Mouse (Mus musculus) B cell, adult 2 months (primary cell): ENCODE data around the gene Atp6v1g1.

Experiments
- DNase-seq, 2 experiments: peaks; one replicate each; pipeline ENCODE4 v3.0.0; 2022

Gene Atp6v1g1

GRCm38 (mm10) chr4:63544494-63545230, at the start of gene Atp6v1g1:
Gene Atp6v1g1 (plus strand): TSS chr4:63544772.
- peak; percentile 92 to 93 for DNase-seq

DNA sequence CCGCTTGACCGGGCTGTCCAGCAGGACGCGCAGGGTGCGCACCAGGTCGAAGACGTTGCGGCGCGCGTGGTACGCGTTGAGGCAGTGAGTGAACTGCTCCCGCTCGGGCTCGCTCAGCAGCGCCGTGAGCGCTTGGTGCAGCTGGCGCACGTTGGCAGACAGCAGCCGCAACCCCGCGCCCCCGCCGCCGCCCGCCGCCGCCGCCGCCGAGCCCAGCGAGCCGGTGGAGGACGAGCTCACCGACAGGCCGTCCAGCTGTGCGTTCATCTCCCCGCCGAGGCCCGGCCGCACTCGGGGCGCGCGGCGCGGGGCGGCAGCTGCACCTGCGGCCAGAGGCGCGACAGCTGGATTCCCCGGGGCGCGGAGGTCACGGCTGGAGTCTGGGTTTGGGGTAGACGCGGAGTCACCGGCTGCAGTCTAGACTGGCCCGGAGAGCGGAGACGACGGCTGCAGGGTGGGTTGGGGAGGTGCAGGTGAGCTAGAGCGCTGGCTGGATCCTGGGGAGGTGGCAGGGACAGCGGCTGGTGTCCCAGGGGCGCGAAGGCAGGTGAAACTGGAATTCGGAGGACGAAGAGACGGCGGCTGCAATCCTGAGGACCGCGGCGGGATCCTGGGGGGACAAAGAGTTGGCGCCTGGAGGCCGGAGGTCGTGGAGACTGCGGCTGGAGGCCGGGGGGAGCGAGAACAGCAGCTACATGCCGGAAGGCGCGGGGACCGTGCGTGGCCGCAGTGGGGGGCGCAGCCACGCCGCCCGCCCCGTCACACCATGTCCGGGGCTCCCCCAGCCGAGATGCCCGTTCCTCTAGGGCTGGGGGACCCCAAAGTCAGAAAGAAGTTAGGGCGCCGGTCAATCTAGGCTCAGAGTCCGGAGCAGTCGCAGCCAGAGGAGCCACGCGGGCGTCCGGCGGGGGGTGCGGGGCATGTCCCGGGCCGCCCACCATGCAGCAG, 49.3 kb upstream of the Atp6v1g1 start:
- DNase-seq, result peak; percentile 61 to 67

DNA sequence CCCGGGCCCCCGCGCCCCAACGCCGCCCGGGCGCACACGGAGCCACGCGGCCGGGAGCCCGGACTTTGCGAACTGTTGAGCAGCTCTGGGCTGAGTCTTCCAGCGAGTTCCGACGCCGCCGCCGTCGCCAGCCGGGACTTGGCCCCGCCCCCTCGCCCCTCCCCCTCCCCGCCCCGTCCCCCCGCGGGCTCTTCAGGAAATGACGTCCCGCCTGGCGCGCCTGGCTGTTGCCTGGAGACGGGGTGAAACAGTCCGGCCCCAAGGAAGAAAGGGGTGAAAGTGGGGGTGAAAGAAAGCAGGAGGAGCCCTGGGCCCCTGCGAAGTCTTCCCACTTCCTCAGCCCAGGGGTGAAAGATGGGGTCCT, 48.7 kb upstream of the Atp6v1g1 start, which contains the start of gene Whrn:
Gene Whrn (minus strand): TSS at position 77 of the 364 bp plus-strand sequence.
- peak; percentile 76 to 78 for DNase-seq

DNA sequence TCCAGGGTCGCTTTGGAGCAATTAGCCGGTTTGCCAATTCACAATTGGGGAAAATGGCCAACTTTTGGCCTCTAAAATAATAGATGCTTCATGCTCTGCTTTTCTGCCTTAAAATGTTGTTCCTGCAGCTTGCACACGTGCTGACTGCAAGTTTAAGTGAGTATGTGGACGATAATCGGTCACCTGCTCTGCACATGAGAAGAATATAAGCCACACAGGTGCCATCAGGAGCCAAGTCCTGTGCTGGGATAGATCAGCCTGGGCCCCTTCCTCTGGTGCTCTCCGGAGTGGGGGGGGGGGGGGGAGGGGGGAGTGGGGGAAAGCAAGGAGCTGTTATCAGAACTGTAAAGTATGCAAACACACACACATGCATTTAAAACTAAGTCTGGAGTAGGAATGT, 48.3 kb upstream of the Atp6v1g1 start:
- no peak for DNase-seq

DNA sequence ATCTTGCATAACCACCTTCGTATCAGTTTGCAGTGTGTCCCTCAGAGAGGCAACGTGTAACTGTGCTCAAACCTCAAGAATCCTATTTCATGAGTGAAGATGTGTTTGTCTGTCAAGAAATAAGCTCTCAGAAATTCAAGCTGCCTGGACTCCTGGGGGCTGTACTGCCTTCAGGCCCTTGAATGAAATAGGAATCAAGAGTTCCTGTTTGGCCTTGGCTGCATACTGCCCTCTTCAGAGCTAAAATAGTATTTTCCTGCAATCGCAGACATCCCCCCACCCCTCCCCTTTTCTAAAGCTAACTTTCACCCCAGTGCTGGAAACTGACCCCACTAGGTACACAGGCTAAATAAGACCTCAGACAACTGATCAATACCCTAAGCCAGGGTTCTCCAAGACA, 46.2 kb upstream of the Atp6v1g1 start:
- peak in 1 of 2 experiments; percentile 24 for DNase-seq

DNA sequence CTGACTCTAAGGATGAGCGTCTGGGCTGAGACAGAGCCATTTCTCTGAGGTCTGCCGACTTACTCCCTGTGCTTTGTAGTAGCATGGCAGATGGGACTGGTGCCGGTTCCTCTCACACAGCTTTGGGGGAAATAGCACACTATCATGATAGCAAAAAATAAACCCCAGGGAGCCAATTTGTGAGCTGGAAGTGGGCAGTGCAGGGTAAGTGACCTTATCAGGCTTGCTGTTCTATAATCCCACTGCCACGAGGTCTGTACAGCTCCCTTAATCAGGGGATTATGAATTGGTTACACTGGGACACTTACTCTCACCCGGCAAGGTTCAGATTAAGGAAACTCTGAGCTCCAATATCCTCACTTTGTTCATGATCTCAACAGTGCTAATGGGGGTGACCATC, 43.5 kb upstream of the Atp6v1g1 start:
- DNase-seq, result no peak

DNA sequence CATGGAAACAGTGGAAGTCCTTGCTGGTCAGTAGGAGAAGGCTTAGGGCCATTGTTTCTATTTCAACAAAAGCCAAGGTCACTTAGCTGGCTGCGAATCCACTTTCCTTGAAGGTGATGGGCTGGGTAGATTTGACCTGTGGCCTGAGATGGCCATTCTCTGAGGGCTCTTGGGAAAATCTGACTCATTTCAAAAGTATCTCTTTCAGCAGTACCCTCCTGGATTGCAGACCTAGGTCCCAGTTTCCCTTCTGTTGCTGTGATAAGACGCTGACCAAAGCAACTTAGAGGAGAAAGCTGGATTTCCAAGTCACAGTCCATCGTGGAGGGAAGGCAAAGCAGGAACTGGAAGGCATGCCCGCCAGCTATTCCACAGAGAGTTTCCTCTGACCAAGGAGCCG, 40.6 kb upstream of the Atp6v1g1 start:
- no peak for DNase-seq

- no peak for DNase-seq
Observed at GRCm38 (mm10) chr4:63507478-63507877, 37.1 kb upstream of the Atp6v1g1 start.

GRCm38 (mm10) chr4:63508232-63508631, 36.3 kb upstream of the Atp6v1g1 start:
- peak; percentile 94 for DNase-seq

- DNase-seq, result no peak
Observed at GRCm38 (mm10) chr4:63512921-63513320, 31.7 kb upstream of the Atp6v1g1 start.

GRCm38 (mm10) chr4:63514454-63514984, 30.1 kb upstream of the Atp6v1g1 start:
- DNase-seq, result no peak

DNA sequence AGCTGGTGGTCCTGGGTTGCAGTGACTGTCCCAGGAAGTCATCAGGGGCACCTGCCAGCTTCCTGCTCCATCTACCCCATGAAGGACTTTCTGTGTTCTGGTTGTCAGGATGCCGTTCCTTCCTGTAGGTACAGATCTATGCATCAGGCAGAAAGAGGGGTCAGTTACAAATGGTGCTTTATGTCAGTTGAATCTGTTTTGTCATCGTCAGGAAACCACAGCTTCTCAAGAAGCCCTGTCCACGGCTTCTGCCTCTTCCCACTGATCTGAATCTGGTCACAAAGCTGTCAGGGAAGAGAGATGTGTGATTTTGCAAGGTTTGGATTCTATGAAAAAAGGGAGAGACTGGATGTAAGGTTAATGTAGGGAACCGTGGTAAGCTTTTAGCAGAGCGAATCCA, 29.6 kb upstream of the Atp6v1g1 start:
- DNase-seq, result no peak

- no peak for DNase-seq
Observed at GRCm38 (mm10) chr4:63521813-63522419, 22.7 kb upstream of the Atp6v1g1 start.

GRCm38 (mm10) chr4:63525514-63525913, 19.1 kb upstream of the Atp6v1g1 start:
- no peak for DNase-seq

- DNase-seq, result no peak
Observed at GRCm38 (mm10) chr4:63528946-63529345, 15.6 kb upstream of the Atp6v1g1 start.

DNA sequence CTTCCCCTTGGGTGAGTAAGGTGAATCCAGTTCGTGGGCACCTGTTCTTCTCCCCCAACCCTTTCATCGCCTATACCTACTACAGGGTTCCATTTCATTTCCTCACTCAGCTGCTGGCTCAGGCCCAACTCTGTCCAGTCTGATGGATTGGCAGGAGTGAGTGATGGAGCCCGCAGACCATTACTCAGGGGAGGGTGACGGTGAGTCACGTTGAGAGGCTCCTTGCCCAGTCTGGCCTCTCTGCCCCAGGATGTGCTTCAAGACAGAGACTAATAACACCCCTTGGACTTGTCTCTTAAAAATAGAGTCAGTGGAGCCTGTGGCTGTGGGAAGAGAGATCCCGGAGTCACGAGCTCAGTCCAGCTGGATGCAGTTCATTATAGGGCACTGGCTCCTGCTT, 14.2 kb upstream of the Atp6v1g1 start:
- no peak for DNase-seq

DNA sequence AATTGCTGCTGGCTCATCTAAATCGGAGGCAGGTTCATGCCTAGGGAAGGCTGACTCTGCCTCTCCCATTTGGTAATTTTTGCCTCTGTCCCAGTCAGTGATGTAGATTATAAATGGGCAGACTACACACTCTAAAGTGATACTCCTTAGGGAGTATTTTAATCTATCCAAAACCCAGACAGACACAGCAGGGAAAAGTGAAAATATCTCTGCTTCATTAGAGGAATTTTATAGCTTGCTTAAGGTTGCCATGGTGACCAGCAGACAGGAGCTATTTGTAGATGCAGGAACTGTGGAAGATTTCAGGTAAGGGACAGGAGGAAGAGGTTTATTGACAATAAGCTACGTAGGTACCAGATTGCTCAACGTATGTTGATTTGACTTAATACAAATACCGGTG, 7.0 kb upstream of the Atp6v1g1 start:
- DNase-seq, result no peak

DNA sequence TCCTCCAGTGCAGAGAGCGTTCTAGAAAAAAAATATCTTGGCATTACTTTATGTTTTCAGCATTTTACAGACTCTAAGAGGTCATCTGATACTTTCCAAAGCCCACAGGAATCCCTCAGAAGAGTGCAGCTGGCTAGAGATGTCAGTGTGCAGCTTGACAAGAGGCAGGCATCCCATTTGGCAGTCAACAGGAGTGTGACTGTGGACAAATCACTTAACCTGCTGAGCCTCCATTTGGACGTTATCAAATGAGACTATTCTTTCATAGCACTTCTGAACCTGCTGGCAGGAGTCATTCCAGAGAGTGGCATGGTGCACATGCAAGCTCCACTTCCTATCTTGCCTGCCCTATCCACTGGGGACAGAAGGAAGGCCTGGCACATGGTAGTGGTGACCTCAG, 2.4 kb upstream of the Atp6v1g1 start:
- DNase-seq, result no peak

DNA sequence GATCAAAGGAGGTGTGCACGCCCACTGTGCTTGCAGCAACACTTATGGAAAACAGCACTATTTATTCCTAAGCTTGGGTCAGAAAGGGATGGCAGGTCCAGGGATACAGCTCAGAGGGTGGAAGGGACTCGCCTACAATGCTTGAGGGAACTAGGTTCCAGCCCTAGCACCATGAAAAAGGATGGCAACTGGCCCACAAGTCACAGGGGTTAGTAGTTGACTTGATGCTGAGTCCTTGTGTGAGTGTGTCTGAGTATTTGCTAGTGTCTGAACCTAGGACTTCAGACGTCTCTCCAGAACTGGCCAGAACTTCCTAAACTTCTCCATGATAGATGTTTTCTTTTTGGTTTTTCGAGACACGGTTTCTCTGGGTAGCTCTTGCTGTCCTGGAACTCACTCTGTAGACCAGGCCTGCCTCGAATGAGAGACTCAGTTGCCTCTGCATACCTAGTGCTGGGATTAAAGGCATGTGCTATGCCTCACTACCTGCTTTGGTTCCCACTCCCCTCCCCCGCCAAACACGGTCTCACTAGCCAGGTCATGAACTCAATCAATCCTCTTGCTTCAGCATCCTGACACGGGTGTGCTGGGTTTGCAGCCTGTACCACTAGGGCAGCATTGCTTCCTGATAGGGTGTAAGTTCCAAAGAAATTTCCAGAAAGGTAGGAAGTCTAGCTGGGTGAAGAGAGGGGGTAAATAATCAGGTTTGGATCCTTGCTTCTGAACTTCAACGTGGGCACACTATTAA, 652 bp upstream of the Atp6v1g1 start:
- peak; percentile 33 for DNase-seq

GRCm38 (mm10) chr4:63545231-63545958, 823 bp downstream of the Atp6v1g1 start:
- DNase-seq, result no peak

DNA sequence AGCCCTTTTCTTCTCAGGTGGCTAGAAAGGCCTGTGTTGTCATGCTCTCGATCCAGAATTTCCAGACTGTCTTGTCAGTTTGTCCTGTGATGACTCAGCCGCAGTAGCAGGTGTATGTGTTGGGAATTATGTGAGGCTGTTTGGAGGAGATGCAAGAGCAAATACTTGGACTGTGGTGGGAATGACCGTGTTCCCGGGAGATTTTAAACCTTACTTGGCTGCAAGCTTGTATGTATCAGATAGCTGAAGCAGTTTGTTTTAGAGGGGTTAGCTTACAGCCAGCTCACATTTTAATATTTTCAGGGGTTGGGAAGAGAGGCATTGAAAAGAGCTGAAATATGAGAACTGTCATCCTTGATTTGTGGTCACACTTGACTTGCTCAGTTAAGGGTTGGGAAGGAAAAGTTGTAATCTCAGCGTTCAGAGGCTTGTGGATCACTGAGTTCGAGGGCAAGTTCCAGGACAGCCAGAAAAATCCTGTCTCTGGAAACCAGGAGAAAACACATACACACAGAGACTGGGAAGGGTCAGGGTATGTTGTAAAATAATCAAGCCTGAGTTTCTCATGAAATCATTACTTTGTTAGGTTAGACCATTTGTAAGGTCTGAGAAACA, 2.0 kb downstream of the Atp6v1g1 start:
- no peak for DNase-seq
